In genomic region chr12:108162036-108162435, GRCm38 (mm10) we compare ENCODE assay signal across 8 mouse cellular contexts. TPM values are rescaled to one million over a fixed set of nuclear protein-coding genes. Genes with fewer than 3 reads are reported as not detected.
DNase-seq lines count a peak whose midpoint lies in the region; ATAC-seq and TF ChIP-seq lines count a peak whose summit lies in the region.

No protein-coding gene starts in this region.

- no peaks in the 10 kb centered on the region for H3K9me3 ChIP-seq in heart, postnatal 0 days (replicated peaks; ENCODE audit: control insufficient read depth, low read length)
- no peaks in the 10 kb centered on the region for H3K9me3 ChIP-seq in midbrain, embryonic 14.5 days (ENCODE audit: control insufficient read depth, low read length)
- no peaks in the 10 kb centered on the region for H3K9me3 ChIP-seq in midbrain, embryonic 11.5 days (ENCODE audit: control insufficient read depth, low read length)

- TF ChIP-seq EP300 in heart, postnatal 0 days (IDR thresholded peaks at IDR 0.05; ENCODE audit: low read depth), result no peak

- WGBS in heart, postnatal 0 days, result 94% methylated on average over 1 of the region's 1 CpGs
- WGBS in midbrain, embryonic 14.5 days, result 94% methylated on average over 1 of the region's 1 CpGs
- 89% methylated on average over 1 of the region's 1 CpGs for WGBS in midbrain, embryonic 11.5 days

- H3K27ac ChIP-seq in heart, postnatal 0 days (ENCODE audit: low read depth), result no peak overlapping the region
- no peak overlapping the region for H3K27ac ChIP-seq in midbrain, embryonic 14.5 days (replicated peaks; ENCODE audit: low read depth, low read length)
- no peak overlapping the region for H3K27ac ChIP-seq in midbrain, embryonic 11.5 days (ENCODE audit: low read depth, low read length)

- no peak overlapping the region for H3K9ac ChIP-seq in heart, postnatal 0 days (replicated peaks; ENCODE audit: low read depth, low read length)
- no peak overlapping the region for H3K9ac ChIP-seq in midbrain, embryonic 14.5 days (replicated peaks; ENCODE audit: low read length)
- no peak overlapping the region for H3K9ac ChIP-seq in midbrain, embryonic 11.5 days (ENCODE audit: low read length)

- no peak for ATAC-seq in heart, postnatal 0 days (ENCODE audit: insufficient read depth, low read depth)
- ATAC-seq in midbrain, embryonic 14.5 days (ENCODE audit: low FRiP score, low TSS enrichment), result no peak
- no peak for ATAC-seq in midbrain, embryonic 11.5 days (ENCODE audit: low FRiP score)

- peaks cover 2% of the 10 kb centered on the region; the same call in 1 of the 2 replicates for H3K4me1 ChIP-seq in heart, postnatal 0 days (ENCODE audit: control insufficient read depth, insufficient read depth)
- no peaks in the 10 kb centered on the region for H3K4me1 ChIP-seq in midbrain, embryonic 14.5 days (ENCODE audit: control insufficient read depth, insufficient read depth, low read length)
- no peaks in the 10 kb centered on the region for H3K4me1 ChIP-seq in midbrain, embryonic 11.5 days (ENCODE audit: control insufficient read depth, insufficient read depth, low read length)

- DNase-seq in heart, postnatal 0 days (ENCODE audit: low spot score), result no peak
- no peak for DNase-seq in heart, adult 9 months (ENCODE audit: low spot score in 2 of 2)
- peak; percentile 33 for DNase-seq in midbrain, embryonic 14.5 days
- DNase-seq in midbrain, embryonic 11.5 days (ENCODE audit: low spot score, missing footprints), result no peak
- peak; percentile 60 for DNase-seq in embryo, embryonic 10 days (ENCODE audit: low spot score)
- DNase-seq in right cerebral cortex, postnatal 4 days, result peak; percentile 25
- no peak for DNase-seq in spleen, adult 12 weeks (ENCODE audit: low spot score)
- no peak for DNase-seq in gastrocnemius, postnatal 4 days (ENCODE audit: low spot score in 2 of 2)

- H3K27me3 ChIP-seq in heart, postnatal 0 days (ENCODE audit: control insufficient read depth, insufficient read depth, low read length), result no peaks in the 10 kb centered on the region
- H3K27me3 ChIP-seq in midbrain, embryonic 14.5 days (ENCODE audit: control insufficient read depth, insufficient read depth, low read length), result no peaks in the 10 kb centered on the region
- H3K27me3 ChIP-seq in midbrain, embryonic 11.5 days (ENCODE audit: control insufficient read depth, insufficient read depth, low read length), result no peaks in the 10 kb centered on the region

- peak; percentile 45 for TF ChIP-seq CTCF in heart, postnatal 0 days (IDR thresholded peaks at IDR 0.05; ENCODE audit: low read depth)

- no peak overlapping the region for H3K4me3 ChIP-seq in heart, postnatal 0 days (ENCODE audit: low read depth, low read length)
- H3K4me3 ChIP-seq in midbrain, embryonic 14.5 days (replicated peaks; ENCODE audit: low read depth, low read length), result no peak overlapping the region
- no peak overlapping the region for H3K4me3 ChIP-seq in midbrain, embryonic 11.5 days (ENCODE audit: low read depth, low read length)

- peaks cover 67% of the 10 kb centered on the region for H3K36me3 ChIP-seq in heart, postnatal 0 days (replicated peaks; ENCODE audit: control insufficient read depth, insufficient read depth, low read length)
- H3K36me3 ChIP-seq in midbrain, embryonic 14.5 days (ENCODE audit: control insufficient read depth, insufficient read depth, low read length), result peaks cover 43% of the 10 kb centered on the region
- peaks cover 2% of the 10 kb centered on the region; the same call in 1 of the 2 replicates for H3K36me3 ChIP-seq in midbrain, embryonic 11.5 days (ENCODE audit: control insufficient read depth, insufficient read depth, low read length)

- no peak overlapping the region for H3K4me2 ChIP-seq in heart, postnatal 0 days (ENCODE audit: low read depth, low read length)
- H3K4me2 ChIP-seq in midbrain, embryonic 14.5 days (ENCODE audit: low read length), result no peak overlapping the region
- no peak overlapping the region for H3K4me2 ChIP-seq in midbrain, embryonic 11.5 days

RNA-seq across cellular contexts. Expression of gene Setd3, which starts 17.1 kb away (rescaled TPM):
- 54.8 and 61.3 TPM in 2 replicates for total RNA-seq in heart, postnatal 0 days (2014; rRNA removed; ENCODE audit: low replicate concordance)
- polyA plus RNA-seq in heart, postnatal 0 days (2015; fragmentation: Nextera tagmentation; extraction: Ambion mirVana), result 54.5 and 56.2 TPM in 2 replicates
- polyA plus RNA-seq in midbrain, embryonic 14.5 days (2014; fragmentation: Nextera tagmentation; extraction: Ambion mirVana), result 75.5 and 93.3 TPM in 2 replicates
- 83.3 and 92.0 TPM in 2 replicates for polyA plus RNA-seq in midbrain, embryonic 11.5 days (2014; fragmentation: Nextera tagmentation; extraction: Ambion mirVana)
- 100 to 1,000 TPM in 1 of 2 experiments, 10 to 100 TPM in 1; 98.9 to 107 TPM for total RNA-seq in gastrocnemius, postnatal 4 days (2021)

RNA-seq across cellular contexts. Expression of gene Ccnk, which starts 17.3 kb away (rescaled TPM):
- 4.3 and 8.2 TPM in 2 replicates for total RNA-seq in heart, postnatal 0 days (2014; rRNA removed; ENCODE audit: low replicate concordance)
- polyA plus RNA-seq in heart, postnatal 0 days (2015; fragmentation: Nextera tagmentation; extraction: Ambion mirVana), result 1.5 and 1.7 TPM in 2 replicates
- 6.0 and 7.4 TPM in 2 replicates for polyA plus RNA-seq in midbrain, embryonic 14.5 days (2014; fragmentation: Nextera tagmentation; extraction: Ambion mirVana)
- 8.1 and 9.0 TPM in 2 replicates for polyA plus RNA-seq in midbrain, embryonic 11.5 days (2014; fragmentation: Nextera tagmentation; extraction: Ambion mirVana)
- 10 to 100 TPM; 35.5 to 36.4 TPM for total RNA-seq in gastrocnemius, postnatal 4 days (2021)

Comparison
In these comparisons a context has a peak if more than half of its experiments do, and no peak if none do; other contexts are left out.
1. DNase-seq: peak in midbrain, embryonic 14.5 days (single experiment), embryo, embryonic 10 days (single experiment) and right cerebral cortex, postnatal 4 days (single experiment); none in heart, postnatal 0 days (single experiment), heart, adult 9 months (0 of 2), midbrain, embryonic 11.5 days (single experiment), spleen, adult 12 weeks (single experiment) and gastrocnemius, postnatal 4 days (0 of 2).